Mouse (Mus musculus): Measurements from ENCODE around the gene Gm45234. TPM values are rescaled to one million over a fixed set of nuclear protein-coding genes. Genes with fewer than 3 reads are reported as not detected.
"Not testable (repeated sequence)": the region's sequence is repeated elsewhere in the genome, so short reads cannot be mapped to it uniquely, and the experiment has no call there.

The Gm45234 gene
- polyA plus RNA-seq (2015; fragmentation: Nextera tagmentation; extraction: Ambion mirVana), result 0.11 TPM in 1 of 2 replicates, not detected in the other

- Histone ChIP-seq H3K4me1 (peaks cover 51% of the 10 kb centered on the region), H3K36me3 (peaks cover 13% of the 10 kb centered on the region; the same call in 1 of the 2 replicates), H3K4me3 (peak within 1 kb of the TSS; percentile 79), H3K9me3 (no peaks in the 10 kb centered on the region), H3K4me2 (replicated peaks) (peak within 1 kb of the TSS; percentile 90), H3K9ac (peak within 1 kb of the TSS; percentile 94), H3K27me3 (peaks cover 6% of the 10 kb centered on the region; the same call in 1 of the 2 replicates), H3K27ac (peak within 1 kb of the TSS; percentile 99)
- WGBS, result 0% methylated on average over 59 of the region's 100 CpGs
- peak; percentile 54; the same call in 1 of the 2 replicates for ATAC-seq (ENCODE audit: low FRiP score, low read depth)
These were observed at the start of gene Gm45234, which contains the start of gene Atn1 for GRCm38 (mm10) chr6:124755831-124756595. Gene Gm45234, minus strand, starts transcription at chr6:124756021. Gene Atn1, minus strand, starts transcription at chr6:124756524.

- Histone ChIP-seq H3K27me3 (no peaks in the 10 kb centered on the region), H3K9me3 (no peaks in the 10 kb centered on the region), H3K36me3 (no peaks in the 10 kb centered on the region), H3K9ac (no peak overlapping the region), H3K4me1 (peaks cover 20% of the 10 kb centered on the region), H3K4me2 (replicated peaks) (no peak overlapping the region), H3K4me3 (no peak overlapping the region), H3K27ac (no peak overlapping the region)
- no peak for ATAC-seq (ENCODE audit: low FRiP score, low read depth)
- 96% methylated on average over 3 of the region's 3 CpGs for WGBS
These were observed 48.5 kb upstream of the Gm45234 start for GRCm38 (mm10) chr6:124804341-124804740.

- not testable (repeated sequence) for ATAC-seq (ENCODE audit: low FRiP score, low read depth); H3K9me3 ChIP-seq; H3K36me3 ChIP-seq; H3K4me3 ChIP-seq; H3K27me3 ChIP-seq; H3K27ac ChIP-seq; H3K9ac ChIP-seq; H3K4me2 ChIP-seq (replicated peaks)
- WGBS, result 96% methylated on average over 4 of the region's 4 CpGs
- H3K4me1 ChIP-seq, result peaks cover 20% of the 10 kb centered on the region
These were observed 47.9 kb upstream of the Gm45234 start for GRCm38 (mm10) chr6:124803691-124804090.

- no peak for ATAC-seq (ENCODE audit: low FRiP score, low read depth)
- Histone ChIP-seq H3K27me3 (no peaks in the 10 kb centered on the region), H3K9ac (no peak overlapping the region), H3K4me3 (no peak overlapping the region), H3K27ac (no peak overlapping the region), H3K36me3 (no peaks in the 10 kb centered on the region), H3K4me2 (replicated peaks) (no peak overlapping the region), H3K9me3 (no peaks in the 10 kb centered on the region), H3K4me1 (peaks cover 18% of the 10 kb centered on the region)
- WGBS, result 75% methylated on average over 3 of the region's 3 CpGs
These were observed 47.2 kb upstream of the Gm45234 start for GRCm38 (mm10) chr6:124803061-124803460.

- H3K9ac ChIP-seq; H3K9me3 ChIP-seq; H3K27me3 ChIP-seq; H3K36me3 ChIP-seq; ATAC-seq (ENCODE audit: low FRiP score, low read depth); H3K27ac ChIP-seq: not testable (repeated sequence)
- 21% methylated on average over 5 of the region's 9 CpGs for WGBS
- H3K4me3 ChIP-seq, result peak overlapping the region; percentile 16
- H3K4me2 ChIP-seq (replicated peaks), result peak overlapping the region; percentile 35
- peaks cover 16% of the 10 kb centered on the region for H3K4me1 ChIP-seq
These were observed 46.6 kb upstream of the Gm45234 start for GRCm38 (mm10) chr6:124802400-124802799.

GRCm38 (mm10) chr6:124796200-124796599, 40.4 kb upstream of the Gm45234 start:
- ATAC-seq (ENCODE audit: low FRiP score, low read depth), result no peak
- no peaks in the 10 kb centered on the region for H3K9me3 ChIP-seq
- no peak overlapping the region for H3K27ac ChIP-seq
- H3K27me3 ChIP-seq, result no peaks in the 10 kb centered on the region
- no peak overlapping the region for H3K4me3 ChIP-seq
- whole genome bisulfite sequencing, result 87% methylated on average over 2 of the region's 2 CpGs
- H3K4me1 ChIP-seq, result no peaks in the 10 kb centered on the region
- H3K4me2 ChIP-seq (replicated peaks), result no peak overlapping the region
- no peak overlapping the region for H3K9ac ChIP-seq
- no peaks in the 10 kb centered on the region for H3K36me3 ChIP-seq

GRCm38 (mm10) chr6:124795781-124796180, 40.0 kb upstream of the Gm45234 start:
- no peak for ATAC-seq (ENCODE audit: low FRiP score, low read depth)
- no peaks in the 10 kb centered on the region for H3K36me3 ChIP-seq
- no peaks in the 10 kb centered on the region for H3K4me1 ChIP-seq
- no peaks in the 10 kb centered on the region for H3K9me3 ChIP-seq
- H3K27ac ChIP-seq, result no peak overlapping the region
- no peak overlapping the region for H3K9ac ChIP-seq
- no peak overlapping the region for H3K4me3 ChIP-seq
- no peaks in the 10 kb centered on the region for H3K27me3 ChIP-seq
- 77% methylated on average over 4 of the region's 4 CpGs for WGBS
- no peak overlapping the region for H3K4me2 ChIP-seq (replicated peaks)

- H3K27me3 ChIP-seq, result no peaks in the 10 kb centered on the region
- no peak overlapping the region for H3K9ac ChIP-seq
- 91% methylated on average over 3 of the region's 3 CpGs for WGBS
- no peaks in the 10 kb centered on the region for H3K4me1 ChIP-seq
- H3K9me3 ChIP-seq, result no peaks in the 10 kb centered on the region
- no peak overlapping the region for H3K4me3 ChIP-seq
- H3K27ac ChIP-seq, result no peak overlapping the region
- H3K4me2 ChIP-seq (replicated peaks), result no peak overlapping the region
- no peaks in the 10 kb centered on the region for H3K36me3 ChIP-seq
- no peak for ATAC-seq (ENCODE audit: low FRiP score, low read depth)
These were observed 36.1 kb upstream of the Gm45234 start for GRCm38 (mm10) chr6:124791911-124792310.

GRCm38 (mm10) chr6:124790121-124790520, 34.3 kb upstream of the Gm45234 start:
- no peak overlapping the region for H3K27ac ChIP-seq
- ATAC-seq (ENCODE audit: low FRiP score, low read depth), result no peak
- no peaks in the 10 kb centered on the region for H3K4me1 ChIP-seq
- H3K4me2 ChIP-seq (replicated peaks), result no peak overlapping the region
- no peaks in the 10 kb centered on the region for H3K9me3 ChIP-seq
- no peaks in the 10 kb centered on the region for H3K27me3 ChIP-seq
- H3K36me3 ChIP-seq, result no peaks in the 10 kb centered on the region
- H3K4me3 ChIP-seq, result no peak overlapping the region
- H3K9ac ChIP-seq, result no peak overlapping the region
- WGBS, result 53% methylated on average over 4 of the region's 4 CpGs

GRCm38 (mm10) chr6:124789519-124789918, 33.7 kb upstream of the Gm45234 start:
- Histone ChIP-seq H3K4me2 (replicated peaks) (no peak overlapping the region), H3K27ac (no peak overlapping the region), H3K9me3 (no peaks in the 10 kb centered on the region), H3K4me1 (no peaks in the 10 kb centered on the region), H3K4me3 (no peak overlapping the region), H3K9ac (no peak overlapping the region), H3K36me3 (no peaks in the 10 kb centered on the region), H3K27me3 (no peaks in the 10 kb centered on the region)
- no peak for ATAC-seq (ENCODE audit: low FRiP score, low read depth)
- WGBS, result 83% methylated on average over 4 of the region's 4 CpGs

- ATAC-seq (ENCODE audit: low FRiP score, low read depth), result no peak
These were observed 31.9 kb upstream of the Gm45234 start for GRCm38 (mm10) chr6:124787722-124788121.

GRCm38 (mm10) chr6:124786756-124787420, 31.1 kb upstream of the Gm45234 start:
- H3K4me2 ChIP-seq (replicated peaks), result no peak overlapping the region
- H3K4me3 ChIP-seq, result no peak overlapping the region
- no peak for ATAC-seq (ENCODE audit: low FRiP score, low read depth)
- no peaks in the 10 kb centered on the region for H3K27me3 ChIP-seq
- H3K27ac ChIP-seq, result no peak overlapping the region
- H3K4me1 ChIP-seq, result peaks cover 5% of the 10 kb centered on the region
- no peaks in the 10 kb centered on the region for H3K9me3 ChIP-seq
- WGBS, result 51% methylated on average over 8 of the region's 8 CpGs
- no peaks in the 10 kb centered on the region for H3K36me3 ChIP-seq
- no peak overlapping the region for H3K9ac ChIP-seq

More at GRCm38 (mm10) chr6:124787722-124788121, 31.9 kb upstream of the Gm45234 start:
- H3K36me3 ChIP-seq, result no peaks in the 10 kb centered on the region
- no peaks in the 10 kb centered on the region for H3K27me3 ChIP-seq
- no peaks in the 10 kb centered on the region for H3K9me3 ChIP-seq
- H3K4me1 ChIP-seq, result peaks cover under 1% of the 10 kb centered on the region; the same call in 1 of the 2 replicates
- H3K27ac ChIP-seq, result no peak overlapping the region
- 76% methylated on average over 10 of the region's 10 CpGs for WGBS
- H3K4me2 ChIP-seq (replicated peaks), result no peak overlapping the region
- H3K9ac ChIP-seq, result no peak overlapping the region
- no peak overlapping the region for H3K4me3 ChIP-seq
